ENCODE assay signal across 10 mouse cellular contexts in the genomic region with DNA sequence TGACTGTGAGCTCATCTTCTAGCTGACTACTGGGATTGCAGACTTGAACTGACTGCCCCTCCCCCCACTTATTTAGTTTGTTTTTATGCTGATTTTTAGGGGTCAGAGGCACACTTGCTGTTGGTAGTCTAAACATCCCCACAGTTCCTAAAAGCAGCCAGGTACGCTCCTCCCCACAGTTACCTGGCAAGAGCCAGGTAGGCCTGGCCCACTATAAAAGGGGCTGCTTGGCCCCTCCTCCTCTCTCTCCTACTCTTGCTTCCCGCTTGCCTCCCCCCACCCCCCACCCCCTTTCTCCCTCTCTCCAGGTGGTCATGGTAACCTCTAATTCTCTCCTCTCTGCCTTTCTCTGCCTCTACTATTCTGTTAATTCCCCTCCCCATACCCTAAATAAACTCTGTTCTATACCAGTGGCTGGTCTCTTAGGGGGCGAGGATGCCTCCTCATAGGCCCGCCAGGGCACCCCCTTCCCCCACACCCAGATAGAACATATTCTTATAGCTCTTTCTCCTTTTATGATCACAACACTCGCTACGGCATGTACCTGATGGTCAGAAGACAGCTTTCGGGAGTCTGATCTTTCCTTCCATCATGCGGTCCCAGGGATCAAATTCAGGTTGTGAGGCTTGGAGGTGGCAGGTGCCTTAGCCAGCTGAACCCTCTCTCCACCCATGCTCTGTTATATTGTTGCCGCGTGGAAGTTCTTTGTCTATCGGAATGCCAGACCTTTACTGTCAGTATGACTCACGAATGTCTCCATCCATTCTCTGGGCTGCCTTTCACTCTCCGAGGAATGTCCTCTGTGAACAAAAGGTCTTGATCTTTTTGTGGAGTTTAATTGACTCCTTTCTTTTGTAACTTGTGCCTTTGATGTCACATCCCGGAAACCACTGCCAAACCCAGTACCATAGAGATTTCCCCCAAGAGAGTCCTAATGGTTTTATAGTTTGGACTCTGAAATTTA. TPM values are rescaled to one million over a fixed set of nuclear protein-coding genes. Genes with fewer than 3 reads are reported as not detected.
DNase-seq lines count a peak whose midpoint lies in the region; ATAC-seq lines count a peak whose summit lies in the region.
"Had no signal": no experiment of that assay in that cellular context is flagged by ENCODE, and none has a peak within 500 bp of the region (broad histone marks: within the 10 kb centered on the region; RNA-seq: fewer than 3 reads in every experiment).

No protein-coding gene starts in this region.

- 0 out of 2 replicates have a peak overlapping the region, but pooled peaks have one; percentile 1 for H3K9ac ChIP-seq in lung, embryonic 16.5 days (ENCODE audit: low read length)
- H3K9ac ChIP-seq in embryonic facial prominence, embryonic 14.5 days (ENCODE audit: low read depth, low read length): 0 out of 2 replicates have a peak overlapping the region, but pooled peaks have one; percentile 4
- 0 out of 2 replicates have a peak overlapping the region, but pooled peaks have one; percentile 12 for H3K9ac ChIP-seq in limb, embryonic 11.5 days (ENCODE audit: low read length)
- H3K9ac ChIP-seq: stomach, embryonic 15.5 days had no signal

- ATAC-seq in lung, embryonic 16.5 days (ENCODE audit: low read depth): peak; percentile 39
- peak; percentile 60; the same call in 1 of the 2 replicates for ATAC-seq in embryonic facial prominence, embryonic 14.5 days (ENCODE audit: low read depth)
- ATAC-seq in limb, embryonic 11.5 days (ENCODE audit: insufficient number of reproducible peaks, low FRiP score, low TSS enrichment, low read depth): no peak

- H3K4me1 ChIP-seq in lung, embryonic 16.5 days (replicated peaks; ENCODE audit: control insufficient read depth, insufficient read depth, low read length): peaks cover 19% of the 10 kb centered on the region
- peaks cover 12% of the 10 kb centered on the region; the same call in 1 of the 2 replicates for H3K4me1 ChIP-seq in embryonic facial prominence, embryonic 14.5 days (ENCODE audit: control insufficient read depth, insufficient read depth, low read length)
- H3K4me1 ChIP-seq in limb, embryonic 11.5 days (ENCODE audit: control insufficient read depth, insufficient read depth, low read length): peaks cover 7% of the 10 kb centered on the region; the same call in 1 of the 2 replicates

- peaks cover 4% of the 10 kb centered on the region; the same call in 1 of the 2 replicates for H3K36me3 ChIP-seq in lung, embryonic 16.5 days (ENCODE audit: control insufficient read depth, insufficient read depth, low read length)
- peaks cover 25% of the 10 kb centered on the region for H3K36me3 ChIP-seq in embryonic facial prominence, embryonic 14.5 days (ENCODE audit: control insufficient read depth, insufficient read depth, low read length)
- peaks cover 2% of the 10 kb centered on the region; the same call in 1 of the 2 replicates for H3K36me3 ChIP-seq in limb, embryonic 11.5 days (ENCODE audit: control insufficient read depth, insufficient read depth, low read length)
- H3K36me3 ChIP-seq: stomach, embryonic 15.5 days had no signal

- no peak for DNase-seq in lung, postnatal 4 days
- peak; percentile 34 for DNase-seq in embryonic facial prominence, embryonic 14.5 days (ENCODE audit: low spot score)
- no peak for DNase-seq in limb, embryonic 11.5 days (ENCODE audit: low spot score)
- DNase-seq in retina, postnatal 1 day: peak; percentile 58
- no peak for DNase-seq in frontal cortex, postnatal 36 days (ENCODE audit: low spot score in 2 of 2)
- no peak for DNase-seq in spleen, adult 12 weeks (ENCODE audit: low spot score)
- DNase-seq in cerebellum, postnatal 10 days: no peak

- no peaks in the 10 kb centered on the region for H3K9me3 ChIP-seq in lung, embryonic 16.5 days (ENCODE audit: control insufficient read depth, low read length)
- H3K9me3 ChIP-seq in embryonic facial prominence, embryonic 14.5 days (ENCODE audit: control insufficient read depth, low read length): no peaks in the 10 kb centered on the region
- no peaks in the 10 kb centered on the region for H3K9me3 ChIP-seq in limb, embryonic 11.5 days (ENCODE audit: control insufficient read depth, low read length)
- H3K9me3 ChIP-seq: megakaryocyte, embryonic 14.5 days; stomach, embryonic 15.5 days had no signal

- peak overlapping the region; percentile 90 for H3K27ac ChIP-seq in lung, embryonic 16.5 days (ENCODE audit: low read length)
- H3K27ac ChIP-seq in embryonic facial prominence, embryonic 14.5 days (replicated peaks; ENCODE audit: low read depth, low read length): no peak overlapping the region
- no peak overlapping the region for H3K27ac ChIP-seq in limb, embryonic 11.5 days (replicated peaks; ENCODE audit: low read depth, low read length)
- H3K27ac ChIP-seq: stomach, embryonic 15.5 days had no signal

- no peak overlapping the region for H3K4me3 ChIP-seq in lung, embryonic 16.5 days (ENCODE audit: low read length)
- H3K4me3 ChIP-seq in embryonic facial prominence, embryonic 14.5 days (ENCODE audit: low read depth, low read length): no peak overlapping the region
- no peak overlapping the region for H3K4me3 ChIP-seq in limb, embryonic 11.5 days (ENCODE audit: low read depth, low read length)
- H3K4me3 ChIP-seq: megakaryocyte, embryonic 14.5 days; stomach, embryonic 15.5 days had no signal

- WGBS in lung, embryonic 16.5 days: 35% methylated on average over 14 of the region's 14 CpGs
- 33% methylated on average over 14 of the region's 14 CpGs for WGBS in embryonic facial prominence, embryonic 14.5 days
- WGBS in limb, embryonic 11.5 days: 37% methylated on average over 14 of the region's 14 CpGs

- H3K4me2 ChIP-seq in lung, embryonic 16.5 days (ENCODE audit: low read depth, low read length): no peak overlapping the region; the same call in 1 of the 2 replicates
- no peak overlapping the region for H3K4me2 ChIP-seq in embryonic facial prominence, embryonic 14.5 days (ENCODE audit: low read depth, low read length)
- H3K4me2 ChIP-seq in limb, embryonic 11.5 days (ENCODE audit: low read depth, severe bottlenecking): no peak overlapping the region
- H3K4me2 ChIP-seq: stomach, embryonic 15.5 days had no signal

- no peaks in the 10 kb centered on the region for H3K27me3 ChIP-seq in lung, embryonic 16.5 days (ENCODE audit: control insufficient read depth, insufficient read depth, low read depth, low read length)
- no peaks in the 10 kb centered on the region for H3K27me3 ChIP-seq in embryonic facial prominence, embryonic 14.5 days (replicated peaks; ENCODE audit: control insufficient read depth, insufficient read depth, low read length)
- no peaks in the 10 kb centered on the region for H3K27me3 ChIP-seq in limb, embryonic 11.5 days (ENCODE audit: control insufficient read depth, insufficient read depth, low read length)
- H3K27me3 ChIP-seq: megakaryocyte, embryonic 14.5 days; stomach, embryonic 15.5 days had no signal

RNA-seq across cellular contexts. Expression of a gene that starts 8.7 kb away (rescaled TPM):
- polyA plus RNA-seq in lung, embryonic 16.5 days (2015; fragmentation: Nextera tagmentation; extraction: Ambion mirVana): 85.3 and 86.3 TPM in 2 replicates
- polyA plus RNA-seq in embryonic facial prominence, embryonic 14.5 days (2014; fragmentation: Nextera tagmentation; extraction: Ambion mirVana): 39.7 and 43.3 TPM in 2 replicates
- 38.1 and 38.3 TPM in 2 replicates for polyA plus RNA-seq in limb, embryonic 11.5 days (2014; fragmentation: Nextera tagmentation; extraction: Ambion mirVana)

RNA-seq across cellular contexts. Expression of a gene that starts 28.8 kb away (rescaled TPM):
- polyA plus RNA-seq in lung, embryonic 16.5 days (2015; fragmentation: Nextera tagmentation; extraction: Ambion mirVana): not detected in 2 replicates
- 0.51 TPM in 1 of 2 replicates, not detected in the other for polyA plus RNA-seq in embryonic facial prominence, embryonic 14.5 days (2014; fragmentation: Nextera tagmentation; extraction: Ambion mirVana)
- polyA plus RNA-seq in limb, embryonic 11.5 days (2014; fragmentation: Nextera tagmentation; extraction: Ambion mirVana): not detected in 2 replicates

RNA-seq across cellular contexts. Expression of a gene that starts 42.2 kb away (rescaled TPM):
- polyA plus RNA-seq in lung, embryonic 16.5 days (2015; fragmentation: Nextera tagmentation; extraction: Ambion mirVana): 20.9 and 21.1 TPM in 2 replicates
- polyA plus RNA-seq in embryonic facial prominence, embryonic 14.5 days (2014; fragmentation: Nextera tagmentation; extraction: Ambion mirVana): 12.6 and 16.2 TPM in 2 replicates
- polyA plus RNA-seq in limb, embryonic 11.5 days (2014; fragmentation: Nextera tagmentation; extraction: Ambion mirVana): 13.2 and 18.5 TPM in 2 replicates

Comparison
In these comparisons a context has a peak if more than half of its experiments do, and no peak if none do; other contexts are left out.
1. DNase-seq: peak in embryonic facial prominence, embryonic 14.5 days (single experiment) and retina, postnatal 1 day (single experiment); none in lung, postnatal 4 days (0 of 2), limb, embryonic 11.5 days (single experiment), frontal cortex, postnatal 36 days (0 of 2), spleen, adult 12 weeks (single experiment) and cerebellum, postnatal 10 days (0 of 2).
2. Peak in every context shown above with its lines, with median percentiles within 50 percentile points of each other: H3K9ac ChIP-seq.